Mouse (Mus musculus) hindbrain, embryonic 14.5 days (tissue): Measurements from ENCODE around the gene Defb20. TPM values are rescaled to one million over a fixed set of nuclear protein-coding genes. Genes with fewer than 3 reads are reported as not detected.

ENCODE experiments used
- ATAC-seq: fragments of 200-750 bp; cut with Nextera tagmentation; 2 replicates; pipeline ENCODE4 v1.8.0; 2017; ENCODE audit warnings: moderate number of reproducible peaks, mild to moderate bottlenecking, moderate TSS enrichment, moderate library complexity; ENCODE audit not compliant: low FRiP score
- DNase-seq: peaks from one replicate; pipeline ENCODE4 v3.0.0-alpha.2; 2015; ENCODE audit warnings: low spot score
- H3K27ac ChIP-seq: fragments of 300-500 bp; sonication (generic); 2 replicates; pipeline ENCODE4 v1.5.1; 2014; ENCODE audit warnings: mild to moderate bottlenecking, moderate library complexity
- H3K27me3 ChIP-seq: fragments of 300-500 bp; sonication (generic); 2 replicates; pipeline ENCODE4 v1.6.1; 2014; ENCODE audit warnings: mild to moderate bottlenecking, low read length, mixed read lengths; ENCODE audit not compliant: control insufficient read depth, insufficient read depth
- H3K36me3 ChIP-seq: fragments of 300-500 bp; sonication (generic); replicated peaks from 2 replicates; pipeline ENCODE4 v1.6.1; 2014; ENCODE audit not compliant: control insufficient read depth, insufficient read depth
- H3K4me1 ChIP-seq: fragments of 300-500 bp; sonication (generic); replicated peaks from 2 replicates; pipeline ENCODE4 v1.6.1; 2014; ENCODE audit warnings: antibody characterized with exemption, low read length, mixed read lengths; ENCODE audit not compliant: control insufficient read depth, insufficient read depth
- H3K4me2 ChIP-seq: fragments of 300-500 bp; sonication (generic); replicated peaks from 2 replicates; pipeline ENCODE4 v1.6.1; 2014; ENCODE audit warnings: mild to moderate bottlenecking, moderate library complexity
- H3K4me3 ChIP-seq: fragments of 300-500 bp; sonication (generic); replicated peaks from 2 replicates; pipeline ENCODE4 v1.5.1; 2014; ENCODE audit warnings: mild to moderate bottlenecking, low read length
- H3K9ac ChIP-seq: fragments of 300-500 bp; sonication (generic); 2 replicates; pipeline ENCODE4 v1.6.1; 2014
- H3K9me3 ChIP-seq: fragments of 300-500 bp; sonication (generic); 2 replicates; pipeline ENCODE4 v1.6.1; 2016; ENCODE audit warnings: low read length; ENCODE audit not compliant: control insufficient read depth
- WGBS: fragments of 180-500 bp; shearing (Covaris S2); extraction: QIAGEN DNeasy Blood & Tissue Kit; methylation state at CpG from one replicate; pipeline ENCODE4 v1.1.7; 2014; 5-methylcytosine and 5-hydroxymethylcytosine counted together
- polyA plus RNA-seq: library from polyadenylated mRNA; unstranded; fragments of >200 nt; fragmentation: Nextera tagmentation; extraction: Ambion mirVana; gene quantifications from 2 replicates; pipeline ENCODE4 v1.2.1, GENCODE M21; 2014

The Defb20 gene
- polyA plus RNA-seq, 1 experiment from 2014 or later: not detected

DNA sequence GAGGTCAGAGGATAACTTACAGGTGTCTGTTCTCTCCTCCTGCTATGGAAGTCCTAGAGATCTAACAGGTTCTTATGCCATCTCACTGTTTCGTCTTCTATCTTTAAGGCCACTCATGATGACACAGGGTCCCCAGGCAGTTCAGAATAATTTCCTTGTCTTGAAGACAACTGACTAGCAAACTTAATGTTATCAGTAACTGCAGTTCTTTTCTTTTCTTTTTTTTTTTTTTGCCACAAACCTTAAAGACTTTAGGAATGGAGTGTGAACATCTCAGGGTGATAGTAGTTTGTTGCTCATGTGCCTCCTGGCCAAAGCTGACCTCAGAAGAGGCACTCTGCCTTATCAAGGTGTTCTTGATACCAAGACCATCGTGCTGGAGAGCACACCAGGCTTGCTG, 30.2 kb upstream of the Defb20 start:
- Histone ChIP-seq H3K4me2 (no peak overlapping the region), H3K36me3 (no peaks in the 10 kb centered on the region), H3K9ac (no peak overlapping the region), H3K27me3 (no peaks in the 10 kb centered on the region), H3K27ac (no peak overlapping the region), H3K4me3 (no peak overlapping the region), H3K9me3 (no peaks in the 10 kb centered on the region), H3K4me1 (no peaks in the 10 kb centered on the region)
- ATAC-seq (no peak), DNase-seq (no peak)
- WGBS: 72% methylated on average over 2 of the region's 2 CpGs

DNA sequence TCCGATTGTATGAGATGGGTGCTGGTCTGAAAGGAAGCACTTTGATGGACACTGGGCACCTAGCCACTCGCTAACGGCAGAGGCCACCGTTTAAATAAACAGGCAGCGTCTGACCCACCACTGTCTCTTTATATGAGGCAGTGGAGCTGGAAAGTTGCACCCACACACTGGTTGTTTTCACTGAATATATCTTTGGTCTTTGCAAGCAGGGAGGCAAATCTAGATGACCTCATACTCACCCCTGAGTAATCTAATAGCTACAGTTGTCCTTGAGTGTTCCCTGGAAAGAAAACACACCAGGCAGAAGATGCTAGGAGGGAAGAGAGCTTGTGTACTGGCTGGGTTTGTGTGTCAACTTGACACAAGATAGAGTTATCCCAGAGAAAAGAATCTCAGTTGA, 29.4 kb upstream of the Defb20 start:
- Histone ChIP-seq H3K4me3 (no peak overlapping the region), H3K4me1 (no peaks in the 10 kb centered on the region), H3K4me2 (no peak overlapping the region), H3K9ac (no peak overlapping the region), H3K27ac (no peak overlapping the region), H3K9me3 (no peaks in the 10 kb centered on the region), H3K36me3 (no peaks in the 10 kb centered on the region), H3K27me3 (no peaks in the 10 kb centered on the region)
- DNase-seq (no peak), ATAC-seq (no peak)
- WGBS: 60% methylated on average over 5 of the region's 5 CpGs

DNA sequence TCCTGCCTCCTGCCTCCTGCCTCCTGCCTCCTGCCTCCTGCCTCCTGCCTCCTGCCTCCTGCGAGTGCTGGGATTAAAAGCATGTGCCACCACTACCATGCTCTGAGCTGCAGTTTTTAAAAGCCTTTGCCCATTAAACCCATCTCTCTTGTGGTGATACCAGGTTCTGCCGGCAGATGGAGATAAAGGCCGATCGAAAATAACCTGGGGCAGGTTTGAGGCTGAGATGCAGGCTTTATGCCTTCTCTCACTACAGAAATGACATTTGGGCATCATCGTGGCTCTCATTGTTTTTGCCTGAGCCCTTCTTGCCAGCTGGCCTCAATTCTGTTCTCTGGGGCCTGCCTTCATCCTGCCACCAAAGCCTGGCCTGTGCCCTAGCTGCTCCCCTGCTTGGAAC, 26.6 kb upstream of the Defb20 start:
- Histone ChIP-seq H3K36me3 (no peaks in the 10 kb centered on the region), H3K27ac (no peak overlapping the region), H3K4me3 (no peak overlapping the region), H3K27me3 (no peaks in the 10 kb centered on the region), H3K4me1 (no peaks in the 10 kb centered on the region), H3K4me2 (no peak overlapping the region), H3K9me3 (no peaks in the 10 kb centered on the region), H3K9ac (no peak overlapping the region)
- DNase-seq (peak; percentile 81), ATAC-seq (no peak)
- WGBS: 8% methylated on average over 5 of the region's 5 CpGs

DNA sequence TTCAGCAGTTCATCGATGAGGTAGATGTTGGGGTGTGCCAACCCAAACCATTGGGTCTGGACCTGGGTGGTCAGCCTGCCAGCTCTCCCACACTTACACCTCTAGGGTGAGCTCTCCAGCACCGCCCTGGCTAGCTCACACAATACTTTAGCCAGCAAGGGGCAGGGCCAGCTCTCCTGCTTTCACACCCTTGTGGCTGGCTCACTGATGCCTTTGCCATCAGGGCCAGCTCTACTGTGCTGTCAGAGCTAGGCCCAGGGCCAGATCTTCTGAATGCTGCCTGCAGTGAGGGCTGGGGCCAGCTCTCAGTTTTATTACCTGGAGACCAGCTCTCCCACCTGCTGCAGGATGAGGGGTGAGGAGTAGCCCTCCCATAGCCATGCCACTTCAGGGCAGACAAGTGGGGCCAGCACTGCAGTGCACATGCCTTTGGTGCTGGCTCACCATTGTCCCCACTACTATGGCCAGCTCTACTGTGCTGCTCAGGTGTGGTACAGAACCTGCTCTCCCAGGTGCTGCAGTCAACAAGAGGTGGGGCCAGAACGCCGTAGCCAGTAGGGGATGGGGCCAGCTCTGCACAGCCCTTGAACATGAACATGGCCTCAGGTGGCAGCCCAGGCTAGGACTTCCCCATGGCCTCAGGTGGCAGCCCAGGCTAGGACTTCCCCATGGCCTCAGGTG, 24.6 kb upstream of the Defb20 start:
- no peak; the same call in 1 of the 2 replicates for ATAC-seq
- Histone ChIP-seq H3K9me3 (no peaks in the 10 kb centered on the region), H3K36me3 (no peaks in the 10 kb centered on the region), H3K4me2 (no peak overlapping the region), H3K4me3 (no peak overlapping the region), H3K27ac (no peak overlapping the region), H3K9ac (no peak overlapping the region), H3K4me1 (no peaks in the 10 kb centered on the region), H3K27me3 (no peaks in the 10 kb centered on the region)
- 75% methylated on average over 4 of the region's 4 CpGs for WGBS
- DNase-seq: no peak

DNA sequence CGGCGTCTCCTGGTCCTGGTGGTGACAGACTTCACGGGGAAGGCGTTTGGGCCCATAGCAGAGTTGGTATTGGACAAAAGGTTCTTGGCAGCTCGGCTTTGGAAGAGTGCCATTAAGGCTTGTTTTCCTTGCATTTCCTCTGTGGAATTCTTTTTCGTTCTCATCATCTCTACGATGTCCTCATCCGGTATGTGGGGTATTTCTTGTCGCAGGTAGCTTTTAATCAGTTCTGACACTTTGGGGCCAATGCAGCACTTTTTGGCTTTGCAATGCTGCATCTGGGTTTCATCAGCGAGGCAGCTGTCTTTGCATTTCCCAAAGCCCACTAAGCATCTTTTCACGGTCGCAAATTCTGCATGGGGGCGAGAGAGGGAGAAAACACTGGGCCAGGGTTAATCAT, 17.6 kb upstream of the Defb20 start:
- no peaks in the 10 kb centered on the region for H3K9me3 ChIP-seq
- H3K27ac ChIP-seq: no peak overlapping the region
- H3K27me3 ChIP-seq: no peaks in the 10 kb centered on the region
- no peaks in the 10 kb centered on the region for H3K4me1 ChIP-seq
- no peaks in the 10 kb centered on the region for H3K36me3 ChIP-seq
- DNase-seq (no peak), ATAC-seq (no peak)
- no peak overlapping the region for H3K9ac ChIP-seq
- 61% methylated on average over 13 of the region's 13 CpGs for WGBS
- H3K4me2 ChIP-seq: no peak overlapping the region
- H3K4me3 ChIP-seq: no peak overlapping the region

DNA sequence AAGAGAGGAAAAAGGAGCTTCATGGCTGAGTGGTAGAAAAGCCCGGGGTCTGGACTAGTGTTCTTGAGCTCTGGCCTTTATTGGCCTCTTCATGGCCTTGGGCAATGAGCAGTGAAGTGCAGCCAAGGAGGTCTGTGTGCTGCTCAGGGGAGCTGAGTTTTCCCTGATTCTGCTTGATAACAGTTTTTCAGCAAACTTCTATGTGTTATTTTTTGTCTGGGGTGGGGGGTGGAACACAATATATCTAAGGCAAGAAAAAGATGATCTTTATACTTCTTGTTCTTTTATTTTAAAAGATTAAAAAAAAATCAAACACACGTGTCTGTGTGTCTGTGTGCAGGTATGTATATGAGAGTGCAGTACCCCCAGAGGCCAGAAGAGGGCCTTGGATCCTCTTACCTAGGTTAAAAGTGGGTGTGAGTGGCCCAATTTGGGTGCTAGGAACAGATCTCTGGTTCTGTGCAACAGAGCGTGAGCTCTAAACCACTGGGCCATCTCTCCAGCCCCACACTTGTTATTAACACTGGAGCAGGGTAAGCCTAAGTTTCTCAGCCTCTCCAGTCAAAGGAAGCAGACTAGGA, 12.2 kb upstream of the Defb20 start, which contains the start of gene Defb23:
Defb23 (minus strand) TSS at position 51 of the 581 bp plus-strand sequence.
- DNase-seq: no peak
- H3K27ac ChIP-seq: no peak within 1 kb of the TSS
- no peaks in the 10 kb centered on the region for H3K9me3 ChIP-seq
- no peaks in the 10 kb centered on the region for H3K27me3 ChIP-seq
- no peak within 1 kb of the TSS for H3K9ac ChIP-seq
- H3K4me2 ChIP-seq: no peak within 1 kb of the TSS
- no peak for ATAC-seq
- H3K36me3 ChIP-seq: no peaks in the 10 kb centered on the region
- no peaks in the 10 kb centered on the region for H3K4me1 ChIP-seq
- 91% methylated on average over 3 of the region's 3 CpGs for WGBS
- H3K4me3 ChIP-seq: no peak within 1 kb of the TSS

DNA sequence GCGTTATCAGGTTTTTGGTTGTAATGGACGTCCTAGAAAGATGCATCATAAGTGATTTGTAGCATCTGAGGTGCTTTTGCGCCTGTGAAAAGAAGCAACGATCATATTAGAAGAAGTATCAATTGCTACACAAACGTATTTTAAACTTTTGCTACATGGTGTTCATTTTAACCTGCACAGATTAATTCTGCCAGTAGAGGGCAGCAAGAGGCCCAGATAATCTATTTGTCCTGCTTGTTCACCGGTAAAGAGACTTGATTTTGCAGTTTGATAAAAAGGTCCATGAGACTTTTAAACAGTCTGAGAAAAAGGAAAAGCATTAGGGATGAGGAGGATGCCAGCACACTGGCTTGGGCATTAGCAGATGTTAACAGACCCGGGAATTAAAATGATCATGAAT, 5.9 kb upstream of the Defb20 start:
- Histone ChIP-seq H3K36me3 (no peaks in the 10 kb centered on the region), H3K4me2 (no peak overlapping the region), H3K4me1 (no peaks in the 10 kb centered on the region), H3K27ac (no peak overlapping the region), H3K9me3 (no peaks in the 10 kb centered on the region), H3K27me3 (no peaks in the 10 kb centered on the region), H3K4me3 (no peak overlapping the region), H3K9ac (no peak overlapping the region)
- 35% methylated on average over 7 of the region's 7 CpGs for WGBS
- DNase-seq (peak; percentile 81), ATAC-seq (no peak)

DNA sequence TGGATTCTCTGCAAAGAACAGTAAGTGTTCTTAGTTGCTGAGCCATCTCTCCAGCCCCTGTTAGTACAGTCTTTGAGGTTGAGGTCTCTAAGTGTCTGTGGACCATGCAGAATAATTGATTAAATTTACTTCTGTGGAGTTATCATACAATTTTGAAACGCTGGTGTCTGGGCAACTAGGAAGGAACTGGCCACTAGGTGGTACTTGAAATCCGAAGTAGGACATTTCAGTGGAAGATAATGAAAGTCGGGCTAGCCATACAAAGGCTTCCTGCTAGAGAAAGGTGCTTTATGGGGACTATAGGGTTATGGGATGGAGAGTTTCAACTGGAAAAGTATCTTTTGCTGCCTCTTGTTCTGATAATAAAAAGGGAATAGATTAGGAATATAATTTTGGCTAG, 4.4 kb upstream of the Defb20 start:
- Histone ChIP-seq H3K36me3 (no peaks in the 10 kb centered on the region), H3K27me3 (no peaks in the 10 kb centered on the region), H3K4me3 (no peak overlapping the region), H3K27ac (no peak overlapping the region), H3K9me3 (no peaks in the 10 kb centered on the region), H3K4me2 (no peak overlapping the region), H3K4me1 (no peaks in the 10 kb centered on the region), H3K9ac (no peak overlapping the region)
- WGBS: 28% methylated on average over 3 of the region's 3 CpGs
- ATAC-seq (no peak), DNase-seq (no peak)

DNA sequence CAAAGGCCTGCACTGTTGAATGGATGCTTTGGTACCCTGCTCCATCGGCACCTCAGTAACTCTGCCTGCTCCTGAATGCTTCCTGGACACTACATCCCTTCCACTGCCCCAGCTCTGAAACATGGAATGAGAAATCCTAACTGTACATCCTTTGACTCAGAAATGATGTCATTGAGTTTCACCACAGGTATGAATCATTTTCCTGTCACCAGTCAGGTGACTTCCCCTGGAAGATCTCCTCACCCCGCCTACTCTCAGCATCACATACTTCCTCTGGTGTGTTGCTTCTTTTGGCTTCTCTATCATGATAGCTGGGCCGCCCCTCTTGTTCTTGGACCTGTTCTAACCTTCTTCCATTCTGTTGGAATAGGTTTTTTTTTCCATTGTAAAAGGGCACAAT, 4.0 kb downstream of the Defb20 start:
- Histone ChIP-seq H3K27me3 (no peaks in the 10 kb centered on the region), H3K9me3 (no peaks in the 10 kb centered on the region), H3K27ac (no peak overlapping the region), H3K36me3 (no peaks in the 10 kb centered on the region), H3K4me2 (no peak overlapping the region), H3K4me3 (no peak overlapping the region), H3K4me1 (no peaks in the 10 kb centered on the region), H3K9ac (no peak overlapping the region)
- ATAC-seq (no peak), DNase-seq (no peak)
- WGBS: 90% methylated on average over 3 of the region's 3 CpGs

DNA sequence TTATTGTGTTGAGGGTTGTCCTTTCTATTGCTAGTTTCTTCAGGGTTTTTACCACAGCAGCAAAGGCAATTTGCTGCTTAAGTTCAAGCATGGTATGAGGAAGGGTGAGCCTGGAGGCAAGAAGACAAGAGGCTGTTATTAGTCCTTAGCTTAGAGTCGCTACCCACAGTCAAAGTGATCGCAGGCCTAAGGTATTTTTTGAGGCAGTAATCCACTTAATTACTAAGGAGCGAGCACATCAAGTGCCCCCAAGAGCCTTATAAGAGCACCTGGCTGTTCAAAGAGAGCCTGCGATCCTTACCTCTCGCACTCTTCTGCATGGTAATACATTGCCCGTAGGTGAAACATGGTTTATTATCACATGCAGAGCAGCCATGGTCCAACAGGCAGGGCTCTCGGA, 4.9 kb downstream of the Defb20 start:
- H3K27me3 ChIP-seq: no peaks in the 10 kb centered on the region
- ATAC-seq (no peak), DNase-seq (no peak)
- H3K36me3 ChIP-seq: no peaks in the 10 kb centered on the region
- no peak overlapping the region for H3K4me2 ChIP-seq
- no peaks in the 10 kb centered on the region for H3K9me3 ChIP-seq
- no peak overlapping the region for H3K27ac ChIP-seq
- H3K4me1 ChIP-seq: no peaks in the 10 kb centered on the region
- no peak overlapping the region for H3K9ac ChIP-seq
- H3K4me3 ChIP-seq: no peak overlapping the region
- 89% methylated on average over 7 of the region's 7 CpGs for WGBS
